Mouse (Mus musculus): ENCODE results near the gene Macrod2. TPM values are rescaled to one million over a fixed set of nuclear protein-coding genes. Genes with fewer than 3 reads are reported as not detected.

Gene Macrod2
- total RNA-seq, 2 experiments from 2014 or later, result 53.5 to 56.4 TPM

GRCm38 (mm10) chr2:141886694-141887474 lies 1491.8 kb downstream of the Macrod2 start:
- DNase-seq (ENCODE audit: extremely low spot score in 1 of 2, low spot score in 2 of 2), result no peak
- no peak for TF ChIP-seq CTCF (IDR thresholded peaks at IDR 0.05)
- Histone ChIP-seq H3K27ac (no peak overlapping the region), H3K4me3 (no peak overlapping the region)
- intact Hi-C loops (cut with DNase I), result no loop called here

DNA sequence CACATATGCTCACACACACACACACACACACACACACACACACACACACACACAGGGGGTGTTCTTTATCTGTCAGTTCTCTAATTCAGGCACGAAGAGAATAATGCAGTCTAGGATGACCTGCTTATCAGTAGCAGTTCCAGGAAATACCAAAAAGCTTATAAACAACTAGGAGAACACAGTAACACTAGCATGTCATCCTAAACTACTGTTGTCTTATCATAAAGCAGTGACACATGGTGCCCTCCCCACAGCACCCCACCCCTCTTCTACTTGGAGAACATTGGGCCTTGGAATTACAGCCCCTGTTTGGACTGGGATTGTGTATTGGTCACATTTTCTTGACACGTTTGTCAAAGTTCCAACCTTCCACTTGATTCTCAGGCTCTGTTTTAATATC lies 1494.4 kb downstream of the Macrod2 start:
- DNase-seq (ENCODE audit: extremely low spot score in 1 of 2, low spot score in 2 of 2), result no peak
- Histone ChIP-seq H3K4me3 (no peak overlapping the region), H3K27ac (no peak overlapping the region)
- intact Hi-C loops (cut with DNase I), result no loop called here
- TF ChIP-seq CTCF (IDR thresholded peaks at IDR 0.05), result no peak

- intact Hi-C loops (cut with DNase I), result no loop called here
- TF ChIP-seq CTCF (IDR thresholded peaks at IDR 0.05), result no peak
- Histone ChIP-seq H3K27ac (no peak overlapping the region), H3K4me3 (no peak overlapping the region)
- DNase-seq (ENCODE audit: extremely low spot score in 1 of 2, low spot score in 2 of 2), result no peak
These were observed 1502.8 kb downstream of the Macrod2 start for GRCm38 (mm10) chr2:141897951-141898350.

- DNase-seq (ENCODE audit: extremely low spot score in 1 of 2, low spot score in 2 of 2), result no peak
- Histone ChIP-seq H3K27ac (no peak overlapping the region), H3K4me3 (no peak overlapping the region)
- no peak for TF ChIP-seq CTCF (IDR thresholded peaks at IDR 0.05)
- intact Hi-C loops (cut with DNase I), result no loop called here
These were observed 1516.8 kb downstream of the Macrod2 start for GRCm38 (mm10) chr2:141911831-141912447.

DNA sequence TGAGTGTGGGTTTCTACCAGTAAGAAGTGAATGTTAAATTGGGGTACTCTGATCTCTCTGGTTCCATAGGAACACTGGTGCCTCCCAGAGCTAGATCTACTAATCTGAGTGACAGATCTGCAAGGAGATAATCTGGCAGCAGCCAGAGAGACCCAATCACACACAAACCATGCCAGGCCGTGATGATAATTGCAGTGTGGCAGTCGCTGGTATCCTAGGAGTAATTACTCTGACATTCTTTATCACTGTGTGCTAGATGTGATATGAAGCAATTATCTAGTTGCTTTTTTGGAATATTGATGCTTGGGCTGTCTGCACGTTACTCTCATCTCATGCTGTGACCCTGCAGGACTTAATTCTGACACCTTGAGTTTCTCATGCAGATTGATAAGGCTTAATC lies 1518.4 kb downstream of the Macrod2 start:
- Histone ChIP-seq H3K27ac (no peak overlapping the region), H3K4me3 (no peak overlapping the region)
- TF ChIP-seq CTCF (IDR thresholded peaks at IDR 0.05), result no peak
- intact Hi-C loops (cut with DNase I), result no loop called here
- DNase-seq (ENCODE audit: extremely low spot score in 1 of 2, low spot score in 2 of 2), result no peak

GRCm38 (mm10) chr2:141913894-141914293 lies 1518.8 kb downstream of the Macrod2 start:
- intact Hi-C loops (cut with DNase I), result no loop called here
- DNase-seq (ENCODE audit: extremely low spot score in 1 of 2, low spot score in 2 of 2), result no peak
- no peak overlapping the region for H3K27ac ChIP-seq
- H3K4me3 ChIP-seq, result no peak overlapping the region
- TF ChIP-seq CTCF (IDR thresholded peaks at IDR 0.05), result no peak

DNA sequence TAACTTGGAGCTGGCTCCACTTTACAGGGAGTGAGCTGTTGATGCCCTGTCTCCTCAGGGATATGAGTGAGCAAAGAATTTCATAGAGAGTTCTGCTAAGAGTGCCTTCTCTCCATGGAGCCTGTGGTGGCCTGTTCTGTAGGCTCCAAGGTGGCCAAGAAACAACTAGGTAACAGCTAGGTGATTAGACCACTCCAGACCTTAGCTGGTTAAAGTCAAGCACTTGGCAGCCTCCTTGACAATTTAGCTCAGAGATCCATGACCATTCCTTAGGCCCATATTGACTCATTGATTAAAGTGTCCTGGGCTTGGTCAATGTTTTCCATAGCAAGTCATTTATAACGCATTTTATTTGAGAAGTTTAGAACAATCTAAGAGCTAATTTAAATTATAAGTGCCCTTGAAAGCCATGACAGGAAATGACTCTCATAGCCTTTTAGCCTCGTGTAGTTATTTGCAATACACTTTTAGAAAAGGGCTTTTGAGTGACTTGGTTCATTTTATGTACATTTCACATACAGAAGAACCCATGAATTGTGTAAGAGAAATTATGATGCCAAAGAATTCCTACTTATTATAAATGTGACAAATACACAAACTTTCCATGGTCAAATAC lies 1525.4 kb downstream of the Macrod2 start:
- no peak for TF ChIP-seq CTCF (IDR thresholded peaks at IDR 0.05)
- DNase-seq (ENCODE audit: extremely low spot score in 1 of 2, low spot score in 2 of 2), result no peak
- no peak overlapping the region for H3K27ac ChIP-seq
- intact Hi-C loops (cut with DNase I), result no loop called here
- no peak overlapping the region for H3K4me3 ChIP-seq

- DNase-seq (ENCODE audit: extremely low spot score in 1 of 2, low spot score in 2 of 2), result no peak
- no peak for TF ChIP-seq CTCF (IDR thresholded peaks at IDR 0.05)
- no peak overlapping the region for H3K27ac ChIP-seq
- intact Hi-C loops (cut with DNase I), result no loop called here
- H3K4me3 ChIP-seq, result no peak overlapping the region
These were observed 1540.0 kb downstream of the Macrod2 start for GRCm38 (mm10) chr2:141935130-141935529.

GRCm38 (mm10) chr2:141954795-141955194 lies 1559.7 kb downstream of the Macrod2 start:
- DNase-seq (ENCODE audit: extremely low spot score in 1 of 2, low spot score in 2 of 2), result no peak
- Histone ChIP-seq H3K4me3 (no peak overlapping the region), H3K27ac (no peak overlapping the region)
- intact Hi-C loops (cut with DNase I), result no loop called here
- TF ChIP-seq CTCF (IDR thresholded peaks at IDR 0.05), result no peak

DNA sequence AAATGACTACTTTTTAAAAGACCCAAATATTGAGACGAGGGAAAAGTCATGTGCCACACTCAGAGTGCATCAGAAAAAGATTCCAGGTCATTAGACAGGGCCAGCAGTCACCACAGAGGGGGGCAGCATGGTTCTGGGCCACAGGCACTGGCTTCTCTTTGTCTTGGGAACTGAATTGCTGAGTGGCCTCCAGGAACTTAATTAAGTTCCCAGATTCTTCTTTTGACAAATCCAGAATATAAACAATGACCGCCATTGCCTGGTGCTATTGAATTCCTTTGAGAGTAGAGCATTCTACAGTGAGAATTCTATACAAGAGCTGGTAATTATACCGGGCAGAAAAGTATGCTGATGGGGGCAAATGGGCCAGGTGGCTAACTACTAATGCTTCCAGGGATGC lies 1560.1 kb downstream of the Macrod2 start:
- H3K4me3 ChIP-seq, result no peak overlapping the region
- DNase-seq (ENCODE audit: extremely low spot score in 1 of 2, low spot score in 2 of 2), result no peak
- no peak overlapping the region for H3K27ac ChIP-seq
- no peak for TF ChIP-seq CTCF (IDR thresholded peaks at IDR 0.05)
- intact Hi-C loops (cut with DNase I), result no loop called here

DNA sequence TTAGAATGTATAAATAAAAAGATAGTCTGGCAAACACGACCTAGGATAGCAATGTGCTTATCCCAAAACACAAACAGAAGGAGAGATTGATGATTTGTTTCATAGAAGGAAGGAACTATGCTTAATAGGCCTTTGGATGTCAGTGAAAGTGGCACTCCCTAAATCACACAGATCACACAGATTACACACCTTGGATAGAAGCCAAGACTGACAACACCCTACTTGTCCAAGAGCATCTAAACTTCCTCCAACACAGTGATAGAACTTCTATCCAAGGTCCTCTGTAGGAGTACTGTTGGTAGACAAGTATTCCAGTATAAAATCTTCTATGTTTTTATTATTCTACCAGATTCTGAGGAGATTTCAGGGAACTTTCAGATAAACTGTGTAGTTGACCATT lies 1567.8 kb downstream of the Macrod2 start:
- no peak for DNase-seq (ENCODE audit: extremely low spot score in 1 of 2, low spot score in 2 of 2)
- TF ChIP-seq CTCF (IDR thresholded peaks at IDR 0.05), result no peak
- intact Hi-C loops (cut with DNase I), result no loop called here
- Histone ChIP-seq H3K27ac (no peak overlapping the region), H3K4me3 (no peak overlapping the region)

GRCm38 (mm10) chr2:141983664-141984395 lies 1588.7 kb downstream of the Macrod2 start:
- intact Hi-C loops (cut with DNase I), result no loop called here
- no peak overlapping the region for H3K4me3 ChIP-seq
- H3K27ac ChIP-seq, result no peak overlapping the region
- no peak for DNase-seq (ENCODE audit: extremely low spot score in 1 of 2, low spot score in 2 of 2)
- no peak for TF ChIP-seq CTCF (IDR thresholded peaks at IDR 0.05)

Data from left cerebral cortex, adult 2 months (tissue).